Mouse (Mus musculus) small intestine, adult 10 weeks (tissue): ENCODE results near the gene Polr2l. TPM values are rescaled to one million over a fixed set of nuclear protein-coding genes. Genes with fewer than 3 reads are reported as not detected.

Source experiments
- polyA plus RNA-seq: library from polyadenylated mRNA; stranded (reverse); fragments of 350-450 nt; fragmentation: Illumina TruSeq; extraction: RNeasy Lipid Tissue Mini Kit (QIAGEN cat#74804); gene quantifications from one replicate; pipeline ENCODE4 v1.2.3, GENCODE M21; 2014; ENCODE audit warnings: low replicate concordance

Polr2l gene
- polyA plus RNA-seq, result 0.78 TPM

DNA sequence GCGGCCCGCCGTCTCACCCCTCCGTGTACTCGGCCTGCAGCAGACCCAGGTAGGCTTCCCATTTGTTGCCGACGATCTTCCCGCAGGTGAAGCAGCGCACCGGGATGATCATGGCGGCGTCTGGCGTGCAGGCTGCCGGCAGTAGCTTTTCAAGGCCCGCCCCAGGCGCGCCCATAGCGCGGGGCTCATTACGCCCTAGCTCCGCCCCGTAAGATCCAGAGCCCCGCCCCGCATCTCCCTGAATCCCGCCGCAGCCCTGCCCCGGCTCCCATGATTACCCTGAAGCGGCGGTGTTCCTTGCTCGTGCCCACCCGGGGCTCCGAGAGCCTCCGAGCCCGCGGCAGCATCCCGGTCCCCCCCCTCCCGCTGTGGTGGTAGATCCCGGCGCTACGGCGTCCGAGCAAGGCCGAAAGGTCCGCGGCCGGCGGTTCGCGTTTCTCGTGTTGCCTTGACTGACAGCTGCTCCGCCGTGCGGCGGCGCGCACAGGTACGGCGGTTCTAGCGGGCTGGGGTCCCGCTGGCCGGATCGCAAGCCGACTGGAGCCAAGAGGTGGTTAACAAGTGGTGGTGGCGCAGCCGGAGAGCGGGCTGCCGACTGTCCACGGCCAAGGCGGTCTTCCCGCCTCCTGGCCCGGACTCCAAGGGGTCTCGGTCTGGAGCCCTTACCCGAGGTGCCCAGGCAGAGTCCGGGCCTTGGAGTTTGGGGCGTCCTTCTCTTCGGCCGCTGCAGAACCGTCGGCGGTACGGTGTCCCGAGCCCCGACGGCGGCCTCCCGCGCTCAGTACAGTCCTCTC is at the start of gene Polr2l, which contains the start of gene Tspan4:
Gene Polr2l (minus strand): TSS at position 122 of the 794 bp plus-strand sequence.
Gene Tspan4 (plus strand): TSS at position 230 of the 794 bp plus-strand sequence.

DNA sequence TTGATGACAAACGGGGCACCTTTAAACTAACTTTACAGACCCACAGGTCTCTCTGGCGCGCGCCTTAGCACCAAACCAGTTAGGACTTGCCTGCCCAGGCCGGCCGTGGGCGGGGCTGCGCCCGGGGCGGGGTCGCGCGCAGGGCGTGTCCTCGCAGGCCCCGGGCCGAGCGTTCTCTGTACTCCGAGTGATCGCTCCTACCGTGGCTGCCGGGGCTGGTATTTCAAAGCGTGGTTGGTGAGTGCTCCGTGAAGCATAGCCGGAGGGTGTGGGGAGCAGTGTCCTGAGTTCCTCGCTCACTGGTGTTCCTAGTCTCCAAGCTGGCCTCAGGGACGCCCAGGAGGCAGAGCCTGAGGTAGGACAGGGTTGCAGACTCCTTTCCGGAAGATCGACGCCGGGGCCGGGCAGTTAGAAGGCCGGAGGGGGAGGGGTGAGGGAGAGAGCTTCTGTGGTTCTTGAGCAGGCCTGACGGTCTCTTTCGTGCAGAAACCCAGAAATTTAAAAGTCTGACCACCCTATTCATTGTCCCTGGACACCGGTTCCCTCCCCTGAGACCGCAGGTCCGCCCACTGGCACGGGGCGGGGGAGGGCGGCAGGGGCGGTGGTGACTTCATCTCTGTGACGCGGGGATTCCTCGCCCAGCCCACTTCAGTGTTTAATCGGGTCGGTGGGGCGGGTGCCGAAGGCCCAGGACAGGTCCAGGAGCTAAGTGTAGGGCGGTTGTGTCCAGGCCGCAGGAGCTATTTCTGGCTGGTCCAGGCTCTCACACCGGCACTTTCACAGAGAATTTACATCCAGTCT is 7.5 kb downstream of the Polr2l start, which contains the start of gene Cd151:
Gene Cd151 (plus strand): TSS at position 163 of the 801 bp plus-strand sequence.

DNA sequence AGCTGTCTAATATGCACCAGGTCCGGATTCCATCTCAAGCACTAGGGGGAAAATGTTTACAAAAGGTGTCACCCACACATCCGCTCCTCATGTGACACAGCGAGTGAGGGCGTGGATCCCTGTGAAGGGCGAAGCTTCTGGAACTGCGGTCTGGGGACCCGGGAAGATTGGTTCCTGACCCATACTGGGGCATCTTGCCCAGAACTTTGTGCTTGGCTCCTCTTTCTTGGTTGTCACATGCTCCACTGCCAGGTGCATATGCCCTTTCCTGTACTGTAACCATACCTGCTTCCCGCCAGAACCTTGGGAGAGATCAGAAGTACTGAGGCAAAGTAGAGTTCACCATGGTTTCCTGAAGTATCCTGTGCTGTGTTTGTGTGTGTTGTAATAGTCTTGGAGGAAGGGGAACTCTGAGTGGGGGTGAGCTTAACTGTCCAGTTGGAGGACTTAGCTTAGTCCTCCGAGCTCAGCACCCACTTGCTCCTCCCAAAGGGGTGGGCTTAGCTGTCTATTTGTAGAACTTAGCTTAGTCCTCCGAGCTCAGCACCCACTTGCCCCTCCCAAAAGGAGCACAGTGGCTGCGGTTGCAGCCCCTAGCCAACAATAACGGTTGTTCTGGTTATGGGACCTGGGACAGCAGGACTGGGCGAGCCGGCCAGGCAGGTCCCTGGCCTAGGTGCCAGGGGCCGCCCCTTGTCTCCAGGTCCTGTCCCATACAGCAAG is 14.4 kb downstream of the Polr2l start, which contains the start of gene Cracr2b:
Gene Cracr2b (plus strand): TSS at position 704 of the 723 bp plus-strand sequence.

DNA sequence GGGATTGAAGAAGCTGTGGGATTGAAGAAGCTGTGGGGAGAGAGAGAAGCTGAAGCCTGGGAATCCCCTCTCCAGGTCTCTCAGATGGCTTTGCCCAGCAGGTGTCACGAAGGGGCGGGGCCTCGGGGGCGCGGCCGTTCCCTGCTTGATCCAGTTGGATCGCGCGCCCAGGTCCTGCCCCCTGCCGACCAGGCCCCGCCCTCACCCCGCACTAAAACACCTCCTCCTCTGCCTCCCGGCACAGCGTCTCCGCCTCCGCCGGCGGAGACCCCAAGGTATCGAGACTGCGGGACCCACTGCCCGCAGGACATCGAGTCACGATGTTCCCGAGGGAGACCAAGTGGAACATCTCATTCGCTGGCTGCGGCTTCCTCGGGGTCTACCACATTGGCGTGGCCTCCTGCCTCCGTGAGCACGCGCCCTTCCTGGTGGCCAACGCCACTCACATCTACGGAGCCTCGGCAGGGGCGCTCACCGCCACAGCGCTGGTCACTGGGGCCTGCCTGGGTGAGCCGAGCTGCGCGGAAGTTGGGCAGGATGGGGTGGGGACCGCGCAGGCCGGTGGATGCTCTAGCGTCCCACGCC is 19.9 kb downstream of the Polr2l start, which contains the start of gene Pnpla2:
Gene Pnpla2 (plus strand): TSS at position 232 of the 585 bp plus-strand sequence.

DNA sequence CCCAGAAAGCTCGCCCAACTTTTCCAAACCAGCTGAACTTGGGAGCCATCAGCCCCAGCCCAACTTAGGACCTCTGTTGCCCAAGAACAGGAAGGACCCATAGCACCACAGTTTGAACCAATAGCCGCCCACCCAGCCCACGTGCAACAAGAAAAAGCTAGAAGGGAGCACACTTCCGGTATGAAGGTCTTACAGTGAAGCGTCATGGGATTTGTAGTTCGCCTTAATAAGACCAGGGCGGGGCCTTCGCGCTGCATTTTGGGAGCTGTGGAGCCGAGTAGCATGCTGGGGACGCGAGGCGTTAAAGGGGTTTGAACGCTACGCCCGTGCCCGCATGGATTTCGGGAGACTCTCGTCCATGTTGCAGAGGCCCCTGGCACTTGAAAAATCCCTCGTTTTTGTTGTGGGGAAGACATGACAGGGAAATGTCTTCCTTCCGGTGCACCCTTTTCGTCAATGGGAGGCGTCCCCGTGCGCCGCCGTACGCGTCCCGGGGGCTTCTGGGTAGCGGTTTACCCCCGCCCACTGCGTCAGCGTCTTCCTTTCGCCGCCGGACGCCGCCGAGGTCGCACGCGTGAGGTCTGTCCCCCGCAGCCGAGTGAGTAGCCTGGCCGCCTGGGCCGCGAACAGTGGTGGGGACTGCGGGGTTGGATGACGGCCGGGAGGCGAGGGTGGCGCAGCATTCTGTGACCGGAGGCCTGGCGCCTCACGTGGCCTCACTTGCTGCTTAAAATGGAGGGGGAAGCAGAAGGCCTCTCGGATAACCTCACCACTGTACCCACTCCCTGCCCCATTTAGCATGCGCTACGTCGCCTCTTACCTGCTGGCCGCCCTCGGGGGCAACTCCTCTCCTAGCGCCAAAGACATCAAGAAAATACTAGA is 27.6 kb downstream of the Polr2l start, which contains the start of gene Rplp2:
Gene Rplp2 (plus strand): TSS at position 261 of the 882 bp plus-strand sequence.

DNA sequence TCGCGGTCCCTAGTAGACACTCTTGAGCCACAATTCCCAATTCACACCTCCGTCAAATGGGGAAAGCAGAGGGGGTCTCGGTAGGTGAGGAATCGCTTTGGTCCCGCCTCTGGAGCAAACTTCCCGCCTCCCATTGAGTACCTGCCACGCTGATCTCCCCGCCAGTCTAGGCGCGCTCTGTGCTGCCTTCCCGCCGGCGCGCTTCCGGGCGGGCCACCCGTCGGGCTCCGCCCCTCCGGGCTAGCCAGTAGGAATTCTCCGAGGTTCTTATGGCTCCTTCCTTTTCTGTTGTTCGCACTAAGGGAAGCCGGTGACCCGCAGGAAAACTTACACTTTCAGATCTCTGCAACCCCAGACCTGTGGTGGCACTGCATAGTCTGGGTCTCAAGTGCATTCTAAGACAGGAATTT is 31.1 kb downstream of the Polr2l start, which contains the start of gene Pidd1:
Gene Pidd1 (minus strand): TSS at position 198 of the 410 bp plus-strand sequence.

DNA sequence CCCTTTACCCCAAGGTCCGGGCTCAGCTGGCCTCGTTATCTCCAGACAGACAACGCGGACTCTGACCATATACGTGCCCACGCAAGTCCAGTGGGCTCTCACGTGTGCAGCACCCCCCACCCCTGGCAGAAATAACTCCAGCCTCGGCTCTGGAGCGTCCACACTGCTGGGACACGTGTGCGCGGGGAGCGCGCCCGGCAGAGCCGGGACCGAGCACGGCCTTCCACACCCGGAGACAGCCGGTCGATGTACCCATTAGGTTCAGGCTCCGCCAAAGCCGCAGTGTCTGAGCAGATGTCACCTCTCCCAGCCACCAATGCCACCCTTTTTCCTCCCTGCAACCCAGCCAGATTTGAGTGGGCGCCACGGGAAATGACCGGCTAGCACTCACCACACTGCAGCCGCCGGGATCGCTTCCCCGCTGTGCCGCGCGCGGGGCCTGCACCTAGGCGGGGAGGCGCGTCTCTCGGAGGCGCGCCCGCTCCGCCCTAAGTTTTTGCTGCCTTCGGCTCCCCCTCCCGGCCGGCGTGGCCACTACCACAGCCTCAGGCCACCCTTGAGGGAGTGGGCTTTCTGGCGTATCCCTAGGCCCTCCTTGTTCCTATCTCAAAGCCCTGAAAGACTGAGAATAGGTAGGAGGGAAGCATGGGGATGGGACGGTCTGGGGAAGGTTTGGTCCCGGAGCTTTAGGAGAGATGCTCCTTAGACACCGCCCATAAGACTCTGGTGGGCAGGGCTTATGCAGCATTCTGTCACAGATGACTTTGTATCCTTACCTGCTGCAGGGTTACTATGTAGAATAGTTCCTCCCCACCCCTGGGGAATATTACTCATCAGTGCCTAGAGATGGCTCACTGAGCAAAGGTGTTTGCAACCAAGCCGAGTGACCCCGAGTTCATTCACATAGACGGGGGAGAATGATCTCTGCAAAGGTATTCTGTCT is 37.5 kb downstream of the Polr2l start, which contains the start of gene Slc25a22:
Gene Slc25a22 (minus strand): TSS at position 715 of the 943 bp plus-strand sequence.

DNA sequence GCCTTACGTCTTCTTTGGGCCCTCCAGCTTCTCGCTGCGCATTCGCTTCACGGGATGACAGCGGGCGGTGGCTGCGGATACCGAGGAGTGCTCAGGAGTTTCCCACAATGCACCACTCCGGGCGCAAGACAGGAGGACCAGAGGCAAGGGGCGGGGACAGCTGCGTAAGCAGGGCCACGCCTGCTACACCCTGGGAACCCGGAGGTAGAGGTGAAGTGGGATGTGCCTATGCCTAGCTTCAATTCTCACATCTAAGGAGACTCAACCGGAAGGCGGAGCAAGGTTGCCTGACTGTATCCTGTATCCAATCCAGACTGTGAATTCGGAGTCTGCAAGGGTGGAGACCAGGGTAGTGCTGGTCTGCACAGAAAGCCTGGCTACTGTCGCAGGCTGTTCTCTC is 45.6 kb downstream of the Polr2l start, which contains the start of gene Cend1:
Gene Cend1 (minus strand): TSS at position 182 of the 400 bp plus-strand sequence.

Other genes with a start within 250 kb of the Polr2l start
- 8.6 TPM for gene Phrf1, start 246.3 kb downstream of the Polr2l start, polyA plus RNA-seq
- 97.9 TPM for gene Irf7, start 208.7 kb downstream of the Polr2l start, polyA plus RNA-seq
- gene Cdhr5, start 198.3 kb downstream of the Polr2l start, polyA plus RNA-seq, result 150 TPM
- 1.2 TPM for gene Sct, start 196.0 kb downstream of the Polr2l start, polyA plus RNA-seq
- gene Drd4, start 183.1 kb downstream of the Polr2l start, polyA plus RNA-seq, result not detected
- gene Deaf1, start 147.4 kb downstream of the Polr2l start, polyA plus RNA-seq, result 0.85 TPM
- 16.0 TPM for gene Tmem80, start 147.4 kb downstream of the Polr2l start, polyA plus RNA-seq
- 11.5 TPM for gene Eps8l2, start 136.3 kb downstream of the Polr2l start, polyA plus RNA-seq
- gene Taldo1, start 82.9 kb downstream of the Polr2l start, polyA plus RNA-seq, result 17.9 TPM
- gene Gatd1, start 61.0 kb downstream of the Polr2l start, polyA plus RNA-seq, result 3.3 TPM
- gene Cend1, start 45.6 kb downstream of the Polr2l start, polyA plus RNA-seq, result not detected
- gene Slc25a22, start 37.2 kb downstream of the Polr2l start, polyA plus RNA-seq, result 3.3 TPM
- 0.19 TPM for gene Pidd1, start 31.1 kb downstream of the Polr2l start, polyA plus RNA-seq
- gene Rplp2, start 27.8 kb downstream of the Polr2l start, polyA plus RNA-seq, result 8.8 TPM
- 2.3 TPM for gene Pnpla2, start 19.9 kb downstream of the Polr2l start, polyA plus RNA-seq
- not detected for gene Cracr2b, start 14.0 kb downstream of the Polr2l start, polyA plus RNA-seq
- gene Cd151, start 7.7 kb downstream of the Polr2l start, polyA plus RNA-seq, result 22.0 TPM
- not detected for gene Tspan4, start 108 bp upstream of the Polr2l start, polyA plus RNA-seq
- gene Chid1, start 64.7 kb upstream of the Polr2l start, polyA plus RNA-seq, result 2.9 TPM
- gene Ap2a2, start 87.0 kb upstream of the Polr2l start, polyA plus RNA-seq, result 96.9 TPM
- gene Muc6, start 180.2 kb upstream of the Polr2l start, polyA plus RNA-seq, result not detected
- gene Muc2, start 215.2 kb upstream of the Polr2l start, polyA plus RNA-seq, result 507 TPM